Mouse (Mus musculus) erythroblast, embryonic 14.5 days (primary cell): ENCODE results near the gene 4930426L09Rik. TPM values are rescaled to one million over a fixed set of nuclear protein-coding genes. Genes with fewer than 3 reads are reported as not detected.
A peak's percentile ranks its signal among the peaks of the same experiment; 100 is the strongest.

Source experiments
- H3K27me3 ChIP-seq: 2 replicates; pipeline ENCODE4 v1.6.1; 2012; ENCODE audit warnings: inconsistent platforms; ENCODE audit not compliant: control insufficient read depth
- H3K36me3 ChIP-seq: 2 replicates; pipeline ENCODE4 v1.6.1; 2012; ENCODE audit warnings: mild to moderate bottlenecking, inconsistent platforms; ENCODE audit not compliant: control insufficient read depth
- H3K4me1 ChIP-seq: 2 replicates; pipeline ENCODE4 v1.6.1; 2012; ENCODE audit warnings: inconsistent platforms; ENCODE audit not compliant: control insufficient read depth
- H3K4me3 ChIP-seq: replicated peaks from 2 replicates; pipeline ENCODE3; 2012; ENCODE audit warnings: moderate library complexity, mild to moderate bottlenecking, inconsistent platforms
- H3K9me3 ChIP-seq: 2 replicates; pipeline ENCODE4 v1.6.1; 2012; ENCODE audit warnings: low read length, inconsistent platforms, mixed read lengths; ENCODE audit not compliant: control insufficient read depth
- GATA1 ChIP-seq: IDR thresholded peaks from 2 replicates; pipeline ENCODE4 v1.6.1; 2012; ENCODE audit warnings: low read length, inconsistent platforms, mixed read lengths
- TAL1 ChIP-seq: IDR thresholded peaks from 3 replicates; pipeline ENCODE4 v1.6.1; 2012; ENCODE audit warnings: low read length, inconsistent platforms, mixed read lengths
- polyA plus RNA-seq: library from polyadenylated mRNA; stranded (reverse); fragments of >175 nt; gene quantifications from 2 replicates; pipeline ENCODE4 v1.2.3, GENCODE M21; 2012

Gene 4930426L09Rik
- polyA plus RNA-seq, 1 experiment = not detected

GRCm38 (mm10) chr2:18966566-18966965 is 31.6 kb upstream of the 4930426L09Rik start:
- H3K4me1 ChIP-seq = peaks cover 81% of the 10 kb centered on the region
- H3K4me3 ChIP-seq = no peak overlapping the region
- peaks cover 25% of the 10 kb centered on the region for H3K36me3 ChIP-seq

DNA sequence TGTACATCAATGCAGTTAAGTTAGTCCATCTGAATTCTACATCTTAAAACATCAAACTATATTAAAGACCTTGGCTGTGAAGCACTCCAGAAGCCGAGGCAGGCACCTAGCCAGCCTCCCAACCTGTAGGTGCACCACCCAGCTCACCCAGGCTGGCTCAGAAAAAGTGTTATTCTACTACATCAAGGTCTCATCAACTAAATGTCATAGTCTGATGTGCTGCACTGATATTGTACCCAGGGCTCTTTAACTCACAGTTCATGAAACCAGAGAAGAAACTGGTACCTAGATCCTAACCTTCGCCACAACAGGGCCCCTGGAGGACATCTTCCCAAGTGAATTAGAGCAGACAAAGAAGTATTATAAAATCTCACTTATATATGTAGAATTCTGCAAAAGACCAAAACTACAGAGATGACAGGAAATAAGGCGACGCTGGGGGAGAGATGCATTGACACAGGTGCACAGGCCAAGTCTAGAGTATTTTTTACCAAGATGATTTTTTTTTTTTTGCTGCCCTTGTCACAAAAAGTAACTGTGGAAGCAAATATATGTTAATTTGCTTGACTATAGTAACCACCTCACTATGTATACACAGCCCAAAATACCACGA is 30.6 kb upstream of the 4930426L09Rik start:
- Histone ChIP-seq H3K4me1 (peaks cover 80% of the 10 kb centered on the region), H3K36me3 (peaks cover 32% of the 10 kb centered on the region), H3K4me3 (no peak overlapping the region), H3K27me3 (no peaks in the 10 kb centered on the region), H3K9me3 (peaks cover 2% of the 10 kb centered on the region; the same call in 1 of the 2 replicates)
- TF ChIP-seq TAL1 (no peak), GATA1 (no peak)

More at GRCm38 (mm10) chr2:18966566-18966965, 31.6 kb upstream of the 4930426L09Rik start:
- H3K27me3 ChIP-seq = no peaks in the 10 kb centered on the region
- 0 out of 2 replicates have a peak, but pooled peaks cover 2% of the 10 kb centered on the region for H3K9me3 ChIP-seq
- TF ChIP-seq GATA1 (no peak), TAL1 (no peak)

DNA sequence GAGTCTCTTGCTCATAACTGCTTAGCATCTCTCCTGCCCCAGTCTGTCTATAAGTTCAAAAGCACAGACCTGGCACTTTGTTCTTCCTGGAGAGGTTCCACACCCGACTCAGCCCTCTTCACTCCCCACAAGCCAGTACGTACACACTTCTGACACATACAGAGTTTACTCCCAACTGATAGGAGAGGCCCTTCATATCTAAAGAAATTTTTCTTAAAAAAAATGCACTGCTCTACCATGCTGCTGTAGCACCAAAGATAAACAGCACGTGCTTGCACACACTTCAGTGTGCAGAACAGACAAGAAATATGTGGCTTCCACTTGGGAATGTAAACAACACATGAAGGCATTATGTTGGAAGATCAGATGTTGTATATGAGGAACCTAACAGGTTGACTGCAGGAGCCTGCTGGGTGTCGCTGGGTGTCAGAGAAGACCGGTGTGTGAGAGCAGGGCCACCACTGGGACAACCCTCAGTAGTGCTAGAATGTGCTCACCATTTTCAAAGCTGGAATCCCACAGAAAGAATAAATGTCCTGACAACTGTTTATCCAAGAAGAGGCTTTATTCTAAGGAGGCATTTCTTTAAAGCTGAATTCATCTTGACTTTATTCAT is 29.0 kb upstream of the 4930426L09Rik start:
- peaks cover 81% of the 10 kb centered on the region for H3K4me1 ChIP-seq
- no peaks in the 10 kb centered on the region for H3K27me3 ChIP-seq
- TF ChIP-seq GATA1 (peak; percentile 43), TAL1 (peak; percentile 40; the same call in 1 of the 3 replicates)
- H3K9me3 ChIP-seq = peaks cover 11% of the 10 kb centered on the region
- H3K4me3 ChIP-seq = peak overlapping the region; percentile 38
- H3K36me3 ChIP-seq = peaks cover 43% of the 10 kb centered on the region

DNA sequence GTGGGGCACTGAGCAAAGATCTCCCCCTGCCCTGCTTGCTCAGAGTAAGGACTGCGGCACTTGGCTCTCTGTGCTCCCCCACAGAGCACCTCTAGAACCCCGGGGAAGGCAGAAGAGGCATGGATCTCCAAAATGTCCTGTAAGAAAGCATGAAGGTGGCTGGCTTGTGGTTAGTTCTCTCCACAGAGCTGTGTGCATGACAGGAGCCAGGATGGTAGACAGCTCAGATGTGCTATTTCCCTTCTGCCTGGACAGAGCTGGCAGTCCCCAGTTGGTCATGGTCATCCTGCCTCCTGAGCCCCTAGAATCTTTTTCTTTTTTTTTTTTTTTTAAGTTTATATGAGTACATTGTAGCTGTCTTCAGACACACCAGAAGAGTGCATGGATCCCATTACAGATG is 27.7 kb upstream of the 4930426L09Rik start:
- Histone ChIP-seq H3K27me3 (no peaks in the 10 kb centered on the region), H3K36me3 (peaks cover 41% of the 10 kb centered on the region), H3K9me3 (peaks cover 9% of the 10 kb centered on the region), H3K4me1 (peaks cover 89% of the 10 kb centered on the region), H3K4me3 (no peak overlapping the region)
- TF ChIP-seq TAL1 (no peak), GATA1 (no peak)

- H3K4me3 ChIP-seq = no peak overlapping the region
- H3K4me1 ChIP-seq = peaks cover 92% of the 10 kb centered on the region
- peaks cover 36% of the 10 kb centered on the region for H3K36me3 ChIP-seq
- H3K9me3 ChIP-seq = peaks cover 9% of the 10 kb centered on the region
- TF ChIP-seq GATA1 (no peak), TAL1 (no peak)
- H3K27me3 ChIP-seq = no peaks in the 10 kb centered on the region
Measured at GRCm38 (mm10) chr2:18971564-18971963, 26.6 kb upstream of the 4930426L09Rik start.

- no peak overlapping the region for H3K4me3 ChIP-seq
- H3K36me3 ChIP-seq = peaks cover 30% of the 10 kb centered on the region
- no peak for TF ChIP-seq GATA1
- peaks cover 85% of the 10 kb centered on the region for H3K4me1 ChIP-seq
- H3K9me3 ChIP-seq = peaks cover 9% of the 10 kb centered on the region
- no peaks in the 10 kb centered on the region for H3K27me3 ChIP-seq
Measured at GRCm38 (mm10) chr2:18974882-18975645, 23.1 kb upstream of the 4930426L09Rik start.

GRCm38 (mm10) chr2:18976175-18976574 is 22.0 kb upstream of the 4930426L09Rik start:
- TF ChIP-seq TAL1 = no peak
- TF ChIP-seq GATA1 = no peak
- Histone ChIP-seq H3K27me3 (no peaks in the 10 kb centered on the region), H3K9me3 (peaks cover 9% of the 10 kb centered on the region), H3K4me1 (peaks cover 81% of the 10 kb centered on the region), H3K4me3 (no peak overlapping the region), H3K36me3 (peaks cover 27% of the 10 kb centered on the region)

DNA sequence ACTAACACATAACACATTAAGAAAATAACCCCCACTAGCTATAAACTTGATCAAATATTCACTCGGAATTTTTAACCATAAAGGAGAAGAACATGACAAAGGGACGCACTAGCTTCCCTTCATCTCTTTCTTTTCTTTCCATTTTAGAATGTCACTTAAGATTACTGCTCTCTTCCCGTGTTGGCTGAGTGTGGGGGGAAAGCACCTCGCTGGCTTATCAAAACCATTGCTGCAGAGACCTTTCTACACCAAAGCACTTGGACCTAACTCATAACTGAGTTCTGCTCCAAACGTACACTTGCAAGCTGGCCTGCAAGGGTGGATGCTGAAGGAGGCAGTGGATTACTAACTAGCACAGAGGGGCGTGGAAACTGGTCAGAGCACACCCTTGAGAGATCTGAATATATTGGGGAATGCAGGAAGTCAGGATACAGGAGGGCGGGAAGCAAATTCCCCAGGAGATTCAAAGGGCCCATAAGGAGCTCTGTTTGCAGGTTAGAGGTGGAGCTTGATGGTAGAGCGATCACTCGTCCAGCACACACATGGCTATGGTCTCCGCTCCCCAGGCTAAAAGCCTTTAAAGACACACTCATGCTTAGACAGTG is 20.8 kb upstream of the 4930426L09Rik start:
- no peaks in the 10 kb centered on the region for H3K27me3 ChIP-seq
- H3K36me3 ChIP-seq = peaks cover 23% of the 10 kb centered on the region
- peaks cover 9% of the 10 kb centered on the region for H3K9me3 ChIP-seq
- H3K4me3 ChIP-seq = no peak overlapping the region
- H3K4me1 ChIP-seq = peaks cover 74% of the 10 kb centered on the region
- TF ChIP-seq TAL1 (no peak), GATA1 (no peak)

DNA sequence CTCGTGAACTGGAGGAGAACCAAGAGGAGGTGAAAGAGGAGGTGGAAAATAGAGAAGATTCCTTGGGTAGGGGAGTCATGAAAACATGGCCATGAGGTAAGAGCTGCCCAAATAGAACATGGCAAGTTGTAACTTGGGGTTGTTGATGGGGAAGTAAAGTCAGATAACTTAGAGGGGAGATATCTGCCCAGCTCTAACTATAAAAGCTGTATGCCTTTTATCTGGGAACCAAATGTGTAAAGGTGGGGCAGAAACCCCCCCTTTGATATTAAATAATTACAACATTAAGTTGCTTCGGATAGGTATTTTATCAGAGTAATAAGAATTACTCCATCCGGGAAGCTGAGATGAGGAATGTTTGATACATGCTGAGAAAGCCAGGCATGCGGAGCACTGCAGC is 19.1 kb upstream of the 4930426L09Rik start:
- TF ChIP-seq TAL1 = no peak
- no peak for TF ChIP-seq GATA1
- peaks cover 74% of the 10 kb centered on the region for H3K4me1 ChIP-seq
- no peak overlapping the region for H3K4me3 ChIP-seq
- no peaks in the 10 kb centered on the region for H3K27me3 ChIP-seq
- H3K36me3 ChIP-seq = peaks cover 14% of the 10 kb centered on the region
- H3K9me3 ChIP-seq = no peaks in the 10 kb centered on the region
